Mouse (Mus musculus) spleen, adult 2 months (tissue): ENCODE measurements around the gene Olfr287.

Experiments used
- CTCF ChIP-seq: fragments of 200-500 bp; IDR thresholded peaks from 2 replicates; pipeline ENCODE4 v1.5.1; 2011; ENCODE audit warnings: mild to moderate bottlenecking, inconsistent platforms; ENCODE audit not compliant: insufficient read depth, insufficient read length, insufficient replicate concordance; ENCODE audit errors: extremely low read depth
- POLR2A ChIP-seq: fragments of 200-500 bp; IDR thresholded peaks from 2 replicates; pipeline ENCODE4 v1.6.1; 2011; ENCODE audit warnings: low read depth, low read length, inconsistent platforms

DNA sequence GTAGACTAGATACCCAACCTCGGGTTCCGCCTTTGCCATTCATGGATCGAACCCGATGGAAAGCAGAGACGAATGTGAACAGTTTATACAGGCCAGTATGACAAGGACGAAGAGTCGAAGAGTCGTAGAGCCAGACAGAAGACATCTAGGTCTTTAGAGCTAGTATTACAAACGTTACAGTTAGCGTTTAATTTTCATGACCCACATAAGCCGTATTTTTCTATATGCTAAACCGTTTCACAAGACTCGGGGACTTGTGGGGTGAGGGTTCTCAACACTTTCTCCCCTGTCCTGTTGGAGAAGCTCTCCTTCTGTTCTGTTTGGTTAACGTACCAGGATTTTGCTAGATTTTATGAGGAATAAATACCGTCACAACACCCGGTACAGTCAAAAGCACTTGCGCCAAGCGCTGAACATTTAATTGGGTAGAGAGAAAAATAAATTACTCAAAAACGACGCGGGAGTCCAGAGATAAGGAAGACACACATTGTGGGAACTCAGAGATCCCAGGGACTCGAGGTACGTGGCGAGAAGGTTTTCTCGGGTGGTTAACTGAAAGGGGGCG is 40.2 kb downstream of the Olfr287 start:
- TF ChIP-seq POLR2A (no peak), CTCF (no peak)
